Mouse (Mus musculus) forebrain, embryonic 15.5 days (tissue): ENCODE measurements around the gene Zswim2. TPM values are rescaled to one million over a fixed set of nuclear protein-coding genes. Genes with fewer than 3 reads are reported as not detected.
A peak's percentile ranks its signal among the peaks of the same experiment; 100 is the strongest.
"Not testable (repeated sequence)": the region's sequence is repeated elsewhere in the genome, so short reads cannot be mapped to it uniquely, and the experiment has no call there.

Experiments
- ATAC-seq: fragments of 200-750 bp; cut with Nextera tagmentation; replicated peaks from 2 replicates; pipeline ENCODE4 v1.8.0; 2017; ENCODE audit warnings: mild to moderate bottlenecking, moderate TSS enrichment, moderate library complexity
- H3K27ac ChIP-seq: fragments of 300-500 bp; sonication (generic); replicated peaks from 2 replicates; pipeline ENCODE4 v1.5.1; 2015; ENCODE audit warnings: mild to moderate bottlenecking, inconsistent platforms
- H3K27me3 ChIP-seq: fragments of 300-500 bp; sonication (generic); 2 replicates; pipeline ENCODE4 v1.6.1; 2015; ENCODE audit warnings: inconsistent platforms
- H3K36me3 ChIP-seq: fragments of 300-500 bp; sonication (generic); 2 replicates; pipeline ENCODE4 v1.6.1; 2015; ENCODE audit warnings: mild to moderate bottlenecking, inconsistent platforms
- H3K4me1 ChIP-seq: fragments of 300-500 bp; sonication (generic); 2 replicates; pipeline ENCODE4 v1.6.1; 2015; ENCODE audit warnings: inconsistent platforms
- H3K4me2 ChIP-seq: fragments of 300-500 bp; sonication (generic); replicated peaks from 2 replicates; pipeline ENCODE4 v1.6.1; 2015; ENCODE audit warnings: mild to moderate bottlenecking, inconsistent platforms
- H3K4me3 ChIP-seq: fragments of 300-500 bp; sonication (generic); 2 replicates; pipeline ENCODE4 v1.5.1; 2015; ENCODE audit warnings: mild to moderate bottlenecking, inconsistent platforms
- H3K9ac ChIP-seq: fragments of 300-500 bp; sonication (generic); replicated peaks from 2 replicates; pipeline ENCODE4 v1.6.1; 2015; ENCODE audit warnings: mild to moderate bottlenecking, inconsistent platforms
- H3K9me3 ChIP-seq: fragments of 300-500 bp; sonication (generic); 2 replicates; pipeline ENCODE4 v1.6.1; 2016; ENCODE audit warnings: inconsistent platforms
- WGBS: fragments of 180-500 bp; shearing (Covaris S2); methylation state at CpG from one replicate; pipeline ENCODE4 v1.1.7; 2015; ENCODE audit warnings: mixed read lengths; 5-methylcytosine and 5-hydroxymethylcytosine counted together
- polyA plus RNA-seq: library from polyadenylated mRNA; unstranded; fragments of >200 nt; fragmentation: Nextera tagmentation; extraction: Ambion mirVana; gene quantifications from 2 replicates; pipeline ENCODE4 v1.2.1, GENCODE M21; 2015

Gene Zswim2
- 0.10 TPM in 1 of 2 replicates, not detected in the other for polyA plus RNA-seq

GRCm38 (mm10) chr2:83940931-83941361 lies at the start of gene Zswim2:
Zswim2 (minus strand) TSS chr2:83941228.
- H3K9me3 ChIP-seq, result no peaks in the 10 kb centered on the region
- H3K4me1 ChIP-seq, result peaks cover 12% of the 10 kb centered on the region
- peak within 1 kb of the TSS; percentile 7; the same call in 1 of the 2 replicates for H3K9ac ChIP-seq
- ATAC-seq, result peak; percentile 99
- no peaks in the 10 kb centered on the region for H3K27me3 ChIP-seq
- peak within 1 kb of the TSS; percentile 29 for H3K27ac ChIP-seq
- H3K36me3 ChIP-seq, result no peaks in the 10 kb centered on the region
- under 1% methylated on average over 20 of the region's 20 CpGs for WGBS
- peak within 1 kb of the TSS; percentile 51 for H3K4me2 ChIP-seq
- H3K4me3 ChIP-seq, result peak within 1 kb of the TSS; percentile 38

DNA sequence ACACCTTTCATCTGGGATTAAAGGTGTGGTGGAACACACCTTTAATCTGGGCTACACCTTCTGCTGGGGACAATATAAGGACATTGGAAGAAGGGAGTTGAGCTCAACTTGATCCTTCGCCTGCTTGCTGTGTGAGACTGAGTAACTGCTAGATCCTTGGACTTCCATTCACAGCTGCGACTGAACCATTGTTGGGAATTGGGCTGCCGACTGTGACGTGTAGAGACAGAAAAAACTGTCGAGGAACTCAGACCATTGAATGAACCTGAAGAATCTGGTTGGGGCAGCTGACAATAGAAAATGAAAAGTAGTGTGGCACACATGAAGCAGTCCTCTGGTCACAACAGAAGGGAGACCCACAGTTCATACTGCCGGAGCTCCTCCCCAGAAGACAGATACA lies 49.2 kb upstream of the Zswim2 start, which contains the start of gene Gm13691:
Gm13691 (plus strand) TSS at position 301 of the 400 bp plus-strand sequence.
- H3K9ac ChIP-seq, H3K4me2 ChIP-seq, H3K36me3 ChIP-seq, H3K9me3 ChIP-seq, ATAC-seq, H3K4me1 ChIP-seq, H3K4me3 ChIP-seq, H3K27ac ChIP-seq, H3K27me3 ChIP-seq: not testable (repeated sequence)
- WGBS, result no CpG with 5 or more reads among the region's 6 CpGs

- H3K27ac ChIP-seq, H3K9me3 ChIP-seq, H3K27me3 ChIP-seq, H3K36me3 ChIP-seq, H3K4me1 ChIP-seq, H3K4me3 ChIP-seq, H3K9ac ChIP-seq, H3K4me2 ChIP-seq, ATAC-seq: not testable (repeated sequence)
- no CpG with 5 or more reads among the region's 6 CpGs for WGBS
These were observed 43.4 kb upstream of the Zswim2 start, which contains the start of gene Gm13697 for GRCm38 (mm10) chr2:83984443-83984842. Gm13697 (plus strand) TSS chr2:83984743.

- H3K36me3 ChIP-seq, H3K27me3 ChIP-seq, ATAC-seq, H3K9ac ChIP-seq, H3K4me3 ChIP-seq, H3K4me2 ChIP-seq, H3K4me1 ChIP-seq, H3K9me3 ChIP-seq, H3K27ac ChIP-seq: not testable (repeated sequence)
- no CpG with 5 or more reads among the region's 6 CpGs for WGBS
These were observed 37.6 kb upstream of the Zswim2 start, which contains the start of gene Gm13694 for GRCm38 (mm10) chr2:83978633-83979032. Gm13694 (plus strand) TSS chr2:83978933.

DNA sequence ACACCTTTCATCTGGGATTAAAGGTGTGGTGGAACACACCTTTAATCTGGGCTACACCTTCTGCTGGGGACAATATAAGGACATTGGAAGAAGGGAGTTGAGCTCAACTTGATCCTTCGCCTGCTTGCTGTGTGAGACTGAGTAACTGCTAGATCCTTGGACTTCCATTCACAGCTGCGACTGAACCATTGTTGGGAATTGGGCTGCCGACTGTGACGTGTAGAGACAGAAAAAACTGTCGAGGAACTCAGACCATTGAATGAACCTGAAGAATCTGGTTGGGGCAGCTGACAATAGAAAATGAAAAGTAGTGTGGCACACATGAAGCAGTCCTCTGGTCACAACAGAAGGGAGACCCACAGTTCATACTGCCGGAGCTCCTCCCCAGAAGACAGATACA lies 31.8 kb upstream of the Zswim2 start, which contains the start of gene Gm13696:
Gm13696 (plus strand) TSS at position 301 of the 400 bp plus-strand sequence.
- no CpG with 5 or more reads among the region's 6 CpGs for WGBS
- not testable (repeated sequence) for H3K27me3 ChIP-seq, ATAC-seq, H3K9ac ChIP-seq, H3K27ac ChIP-seq, H3K36me3 ChIP-seq, H3K9me3 ChIP-seq, H3K4me2 ChIP-seq, H3K4me1 ChIP-seq, H3K4me3 ChIP-seq

GRCm38 (mm10) chr2:83967013-83967412 lies 26.0 kb upstream of the Zswim2 start, which contains the start of gene Gm13695:
Gm13695 (plus strand) TSS chr2:83967313.
- H3K36me3 ChIP-seq, H3K4me3 ChIP-seq, H3K4me2 ChIP-seq, H3K27ac ChIP-seq, ATAC-seq, H3K9ac ChIP-seq, H3K9me3 ChIP-seq, H3K27me3 ChIP-seq, H3K4me1 ChIP-seq: not testable (repeated sequence)
- no CpG with 5 or more reads among the region's 6 CpGs for WGBS

DNA sequence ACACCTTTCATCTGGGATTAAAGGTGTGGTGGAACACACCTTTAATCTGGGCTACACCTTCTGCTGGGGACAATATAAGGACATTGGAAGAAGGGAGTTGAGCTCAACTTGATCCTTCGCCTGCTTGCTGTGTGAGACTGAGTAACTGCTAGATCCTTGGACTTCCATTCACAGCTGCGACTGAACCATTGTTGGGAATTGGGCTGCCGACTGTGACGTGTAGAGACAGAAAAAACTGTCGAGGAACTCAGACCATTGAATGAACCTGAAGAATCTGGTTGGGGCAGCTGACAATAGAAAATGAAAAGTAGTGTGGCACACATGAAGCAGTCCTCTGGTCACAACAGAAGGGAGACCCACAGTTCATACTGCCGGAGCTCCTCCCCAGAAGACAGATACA lies 20.2 kb upstream of the Zswim2 start, which contains the start of gene Gm13693:
Gm13693 (plus strand) TSS at position 301 of the 400 bp plus-strand sequence.
- ATAC-seq, H3K4me1 ChIP-seq, H3K9me3 ChIP-seq, H3K4me2 ChIP-seq, H3K27me3 ChIP-seq, H3K4me3 ChIP-seq, H3K9ac ChIP-seq, H3K27ac ChIP-seq, H3K36me3 ChIP-seq: not testable (repeated sequence)
- no CpG with 5 or more reads among the region's 6 CpGs for WGBS

DNA sequence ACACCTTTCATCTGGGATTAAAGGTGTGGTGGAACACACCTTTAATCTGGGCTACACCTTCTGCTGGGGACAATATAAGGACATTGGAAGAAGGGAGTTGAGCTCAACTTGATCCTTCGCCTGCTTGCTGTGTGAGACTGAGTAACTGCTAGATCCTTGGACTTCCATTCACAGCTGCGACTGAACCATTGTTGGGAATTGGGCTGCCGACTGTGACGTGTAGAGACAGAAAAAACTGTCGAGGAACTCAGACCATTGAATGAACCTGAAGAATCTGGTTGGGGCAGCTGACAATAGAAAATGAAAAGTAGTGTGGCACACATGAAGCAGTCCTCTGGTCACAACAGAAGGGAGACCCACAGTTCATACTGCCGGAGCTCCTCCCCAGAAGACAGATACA lies 14.4 kb upstream of the Zswim2 start, which contains the start of gene Gm13698:
Gm13698 (plus strand) TSS at position 301 of the 400 bp plus-strand sequence.
- H3K36me3 ChIP-seq, H3K27me3 ChIP-seq, H3K4me2 ChIP-seq, ATAC-seq, H3K27ac ChIP-seq, H3K9ac ChIP-seq, H3K9me3 ChIP-seq, H3K4me3 ChIP-seq, H3K4me1 ChIP-seq: not testable (repeated sequence)
- WGBS, result no CpG with 5 or more reads among the region's 6 CpGs

GRCm38 (mm10) chr2:83941792-83942191 lies 764 bp upstream of the Zswim2 start:
- no peaks in the 10 kb centered on the region for H3K36me3 ChIP-seq
- no peaks in the 10 kb centered on the region for H3K9me3 ChIP-seq
- no peak overlapping the region for H3K27ac ChIP-seq
- 80% methylated on average over 4 of the region's 4 CpGs for WGBS
- ATAC-seq, result no peak
- no peak overlapping the region for H3K9ac ChIP-seq
- H3K4me3 ChIP-seq, result no peak overlapping the region
- H3K27me3 ChIP-seq, result no peaks in the 10 kb centered on the region
- no peak overlapping the region for H3K4me2 ChIP-seq
- H3K4me1 ChIP-seq, result peaks cover 12% of the 10 kb centered on the region

DNA sequence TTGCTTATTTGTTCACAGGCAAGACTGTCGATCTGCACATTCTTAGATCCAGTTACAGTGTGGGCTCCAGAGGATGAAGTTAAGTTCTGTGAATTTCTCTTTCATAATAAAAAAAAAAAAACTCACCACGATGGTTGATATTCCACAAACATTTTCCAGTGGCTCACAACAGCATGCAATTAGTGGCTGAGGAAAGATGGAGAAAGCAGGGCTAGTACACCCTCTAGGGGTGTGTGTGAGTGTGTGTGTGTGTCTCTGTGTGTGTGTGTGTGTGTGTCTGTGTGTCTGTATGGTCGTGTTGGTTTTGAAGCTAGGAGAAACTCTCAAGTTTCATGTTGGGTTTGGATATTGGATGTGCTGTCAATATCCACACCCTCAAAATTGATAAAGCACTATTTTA lies 350 bp upstream of the Zswim2 start:
- H3K4me2 ChIP-seq, result peak overlapping the region; percentile 51
- ATAC-seq, result peak; percentile 65
- no peaks in the 10 kb centered on the region for H3K36me3 ChIP-seq
- H3K9me3 ChIP-seq, result no peaks in the 10 kb centered on the region
- WGBS, result 31% methylated on average over 3 of the region's 3 CpGs
- H3K9ac ChIP-seq, result peak overlapping the region; percentile 7; the same call in 1 of the 2 replicates
- H3K27me3 ChIP-seq, result no peaks in the 10 kb centered on the region
- H3K27ac ChIP-seq, result peak overlapping the region; percentile 29
- H3K4me3 ChIP-seq, result peak overlapping the region; percentile 38
- peaks cover 12% of the 10 kb centered on the region for H3K4me1 ChIP-seq

DNA sequence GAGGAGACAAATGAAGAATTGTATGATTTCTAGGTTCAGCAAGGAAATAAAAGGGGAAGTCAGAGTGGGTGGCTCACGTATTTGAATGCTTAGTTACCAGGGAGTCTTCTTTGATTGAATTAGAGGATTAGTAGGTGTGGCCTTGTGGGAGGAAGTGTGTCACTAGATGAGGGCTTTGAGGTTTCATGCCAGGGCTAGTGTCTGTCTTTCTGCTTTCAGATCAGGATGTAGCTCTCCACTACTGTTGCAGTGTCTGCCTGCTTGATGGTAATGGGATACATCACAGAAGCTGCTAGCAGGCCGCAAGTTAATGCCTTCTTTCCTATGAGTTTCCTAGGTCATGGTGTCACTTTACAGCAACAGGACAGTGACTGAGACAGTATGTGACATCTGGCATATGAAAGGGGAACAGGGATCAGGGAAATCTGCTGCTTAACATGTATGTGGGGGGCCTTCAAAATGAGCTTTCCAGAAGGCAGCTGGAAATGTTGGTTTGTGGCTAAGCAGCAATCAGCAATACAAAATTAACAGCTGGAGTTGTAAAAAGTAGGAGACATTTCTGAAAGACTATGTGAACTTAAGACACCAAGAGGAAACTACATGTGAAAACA lies 11.4 kb downstream of the Zswim2 start:
- Histone ChIP-seq H3K4me2 (no peak overlapping the region), H3K9me3 (no peaks in the 10 kb centered on the region), H3K9ac (no peak overlapping the region), H3K4me3 (no peak overlapping the region), H3K27me3 (no peaks in the 10 kb centered on the region), H3K27ac (no peak overlapping the region), H3K4me1 (no peaks in the 10 kb centered on the region), H3K36me3 (no peaks in the 10 kb centered on the region)
- WGBS, result 60% methylated on average over 2 of the region's 2 CpGs
- no peak for ATAC-seq

DNA sequence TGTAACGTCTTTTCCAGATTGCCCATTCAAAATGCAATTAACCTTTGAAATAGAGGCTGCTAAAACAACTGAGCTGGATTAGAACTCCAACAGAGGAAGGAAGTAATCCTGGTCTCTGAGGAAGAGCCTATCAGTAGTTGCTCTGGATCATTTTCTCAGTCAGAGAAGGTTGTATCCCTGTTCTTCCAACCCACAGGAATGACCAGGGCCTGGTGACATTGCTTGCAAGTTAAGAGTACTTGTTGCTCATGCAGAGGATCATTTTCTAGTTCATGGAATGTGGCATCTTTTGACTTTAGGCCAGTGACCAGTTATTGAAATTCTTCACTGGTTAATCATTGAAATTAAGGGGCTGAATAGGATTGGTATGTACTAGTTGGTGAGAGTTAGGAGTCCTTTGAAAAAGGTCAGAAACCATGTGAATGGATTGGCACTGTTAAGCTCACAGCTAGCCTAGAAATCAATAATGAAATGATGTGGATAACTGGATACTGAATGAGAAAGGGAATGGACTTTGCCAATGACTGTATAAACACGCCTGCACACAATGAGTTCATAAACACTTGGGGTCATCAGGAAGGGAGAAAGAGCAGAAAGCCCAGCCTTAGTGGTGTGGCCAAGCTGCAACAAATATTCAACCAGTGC lies 39.0 kb downstream of the Zswim2 start:
- no peak overlapping the region for H3K4me2 ChIP-seq
- H3K4me3 ChIP-seq, result no peak overlapping the region
- H3K36me3 ChIP-seq, result no peaks in the 10 kb centered on the region
- no peaks in the 10 kb centered on the region for H3K9me3 ChIP-seq
- no peak overlapping the region for H3K9ac ChIP-seq
- ATAC-seq, result no peak
- H3K4me1 ChIP-seq, result no peaks in the 10 kb centered on the region
- no peaks in the 10 kb centered on the region for H3K27me3 ChIP-seq
- WGBS, result 80% methylated on average over 2 of the region's 2 CpGs
- no peak overlapping the region for H3K27ac ChIP-seq
